Mouse (Mus musculus) heart, embryonic 11.5 days (tissue): ENCODE data around the gene Ppif. TPM values are rescaled to one million over a fixed set of nuclear protein-coding genes. Genes with fewer than 3 reads are reported as not detected.
A peak's percentile ranks its signal among the peaks of the same experiment; 100 is the strongest.

Experiments
- ATAC-seq: fragments of 200-750 bp; cut with Nextera tagmentation; replicated peaks from 2 replicates; pipeline ENCODE4 v1.8.0; 2017; ENCODE audit warnings: moderate library complexity; ENCODE audit not compliant: insufficient number of reproducible peaks, low FRiP score, low TSS enrichment
- H3K27ac ChIP-seq: fragments of 300-500 bp; sonication (generic); 2 replicates; pipeline ENCODE4 v1.5.1; 2014; ENCODE audit warnings: mild to moderate bottlenecking, low read depth, low read length
- H3K27me3 ChIP-seq: fragments of 300-500 bp; sonication (generic); 2 replicates; pipeline ENCODE4 v1.6.1; 2014; ENCODE audit warnings: mild to moderate bottlenecking, low read length, mixed read lengths; ENCODE audit not compliant: control insufficient read depth, insufficient read depth
- H3K36me3 ChIP-seq: fragments of 300-500 bp; sonication (generic); 2 replicates; pipeline ENCODE4 v1.6.1; 2014; ENCODE audit warnings: mild to moderate bottlenecking, low read length, moderate library complexity, mixed read lengths; ENCODE audit not compliant: control insufficient read depth, insufficient read depth
- H3K4me1 ChIP-seq: fragments of 300-500 bp; sonication (generic); 2 replicates; pipeline ENCODE4 v1.6.1; 2014; ENCODE audit warnings: low read length; ENCODE audit not compliant: control insufficient read depth, insufficient read depth
- H3K4me2 ChIP-seq: fragments of 300-500 bp; sonication (generic); 2 replicates; pipeline ENCODE4 v1.6.1; 2014; ENCODE audit warnings: mild to moderate bottlenecking, moderate library complexity
- H3K4me3 ChIP-seq: fragments of 300-500 bp; sonication (generic); 2 replicates; pipeline ENCODE4 v1.5.1; 2014; ENCODE audit warnings: low read depth, low read length
- H3K9ac ChIP-seq: fragments of 300-500 bp; sonication (generic); 2 replicates; pipeline ENCODE4 v1.6.1; 2014; ENCODE audit warnings: mild to moderate bottlenecking, low read depth, low read length, moderate library complexity
- H3K9me3 ChIP-seq: fragments of 300-500 bp; sonication (generic); replicated peaks from 2 replicates; pipeline ENCODE4 v1.6.1; 2016; ENCODE audit warnings: low read length; ENCODE audit not compliant: control insufficient read depth
- WGBS: fragments of 180-500 bp; shearing (Covaris S2); extraction: QIAGEN DNeasy Blood & Tissue Kit; methylation state at CpG from one replicate; pipeline ENCODE4 v1.1.7; 2014; ENCODE audit not compliant: insufficient replicate concordance; 5-methylcytosine and 5-hydroxymethylcytosine counted together
- polyA plus RNA-seq: library from polyadenylated mRNA; unstranded; fragments of >200 nt; fragmentation: Nextera tagmentation; extraction: Ambion mirVana; gene quantifications from 2 replicates; pipeline ENCODE4 v1.2.1, GENCODE M21; 2014

Ppif gene
- polyA plus RNA-seq, 1 experiment from 2014 or later = 92.7 TPM

DNA sequence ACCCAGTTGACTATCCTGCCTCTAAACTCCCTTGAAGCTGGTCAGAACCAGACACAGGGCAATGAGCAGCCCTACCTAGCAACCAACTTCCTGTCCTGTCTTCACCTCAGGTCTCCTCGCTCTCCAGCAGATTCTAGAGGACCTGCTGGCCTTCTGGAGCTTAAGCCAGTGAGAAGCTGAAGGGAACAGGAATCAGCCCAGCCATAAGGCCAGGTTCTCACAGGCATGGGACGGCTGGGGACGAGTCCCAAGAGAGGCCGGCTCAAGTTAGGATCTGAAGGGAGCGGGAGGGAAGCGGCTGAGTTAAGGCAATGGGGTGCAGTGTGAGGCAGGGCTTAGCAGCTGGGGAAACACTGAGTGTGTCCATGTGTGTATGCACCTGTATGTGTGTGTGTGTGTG is 52.4 kb downstream of the Ppif start:
- Histone ChIP-seq H3K4me1 (peaks cover 58% of the 10 kb centered on the region), H3K9me3 (no peaks in the 10 kb centered on the region), H3K27ac (peak overlapping the region; percentile 57; the same call in 1 of the 2 replicates), H3K4me3 (no peak overlapping the region), H3K4me2 (no peak overlapping the region), H3K9ac (no peak overlapping the region), H3K27me3 (no peaks in the 10 kb centered on the region), H3K36me3 (no peaks in the 10 kb centered on the region)
- WGBS = 81% methylated on average over 6 of the region's 6 CpGs
- no peak for ATAC-seq

- Histone ChIP-seq H3K27me3 (no peaks in the 10 kb centered on the region), H3K4me3 (no peak overlapping the region), H3K9me3 (no peaks in the 10 kb centered on the region), H3K4me2 (no peak overlapping the region), H3K27ac (no peak overlapping the region), H3K4me1 (peaks cover 58% of the 10 kb centered on the region), H3K9ac (no peak overlapping the region), H3K36me3 (0 out of 2 replicates have a peak, but pooled peaks cover 2% of the 10 kb centered on the region)
- no peak for ATAC-seq
- 63% methylated on average over 21 of the region's 21 CpGs for WGBS
Measured at GRCm38 (mm10) chr14:25746971-25747945, 53.3 kb downstream of the Ppif start.

GRCm38 (mm10) chr14:25747996-25748756 is 54.2 kb downstream of the Ppif start:
- Histone ChIP-seq H3K9ac (0 out of 2 replicates have a peak overlapping the region, but pooled peaks have one; percentile 22), H3K9me3 (no peaks in the 10 kb centered on the region), H3K27me3 (no peaks in the 10 kb centered on the region), H3K36me3 (0 out of 2 replicates have a peak, but pooled peaks cover 3% of the 10 kb centered on the region), H3K27ac (no peak overlapping the region), H3K4me1 (peaks cover 58% of the 10 kb centered on the region), H3K4me3 (no peak overlapping the region), H3K4me2 (no peak overlapping the region)
- ATAC-seq = no peak
- WGBS = 58% methylated on average over 7 of the region's 7 CpGs

GRCm38 (mm10) chr14:25749143-25749909 is 55.4 kb downstream of the Ppif start:
- Histone ChIP-seq H3K9ac (0 out of 2 replicates have a peak overlapping the region, but pooled peaks have one; percentile 12), H3K4me3 (no peak overlapping the region), H3K36me3 (0 out of 2 replicates have a peak, but pooled peaks cover 3% of the 10 kb centered on the region), H3K27me3 (no peaks in the 10 kb centered on the region), H3K27ac (peak overlapping the region; percentile 50), H3K9me3 (no peaks in the 10 kb centered on the region), H3K4me1 (peaks cover 61% of the 10 kb centered on the region), H3K4me2 (no peak overlapping the region)
- WGBS = 28% methylated on average over 13 of the region's 13 CpGs
- no peak for ATAC-seq

Other genes with a start within 250 kb of the Ppif start
- 34.9 and 36.2 TPM in 2 replicates for gene Zmiz1, start 235.0 kb upstream of the Ppif start, polyA plus RNA-seq
- gene Zcchc24, start 74.9 kb downstream of the Ppif start, polyA plus RNA-seq = 18.9 and 22.6 TPM in 2 replicates
- 14.7 and 18.6 TPM in 2 replicates for gene Anxa11, start 148.0 kb downstream of the Ppif start, polyA plus RNA-seq
- gene Plac9a, start 208.9 kb downstream of the Ppif start, polyA plus RNA-seq = not detected in 2 replicates
- gene Tmem254a, start 233.5 kb downstream of the Ppif start, polyA plus RNA-seq = 1.4 and 3.7 TPM in 2 replicates
- not detected in 2 replicates for gene Cphx1, start 244.2 kb downstream of the Ppif start, polyA plus RNA-seq